Mouse (Mus musculus): ENCODE measurements around the gene Fam84b. TPM values are rescaled to one million over a fixed set of nuclear protein-coding genes. Genes with fewer than 3 reads are reported as not detected.
"Not testable (repeated sequence)": the region's sequence is repeated elsewhere in the genome, so short reads cannot be mapped to it uniquely, and the experiment has no call there.

Fam84b gene
- polyA plus RNA-seq, 1 experiment: 0.02 TPM

DNA sequence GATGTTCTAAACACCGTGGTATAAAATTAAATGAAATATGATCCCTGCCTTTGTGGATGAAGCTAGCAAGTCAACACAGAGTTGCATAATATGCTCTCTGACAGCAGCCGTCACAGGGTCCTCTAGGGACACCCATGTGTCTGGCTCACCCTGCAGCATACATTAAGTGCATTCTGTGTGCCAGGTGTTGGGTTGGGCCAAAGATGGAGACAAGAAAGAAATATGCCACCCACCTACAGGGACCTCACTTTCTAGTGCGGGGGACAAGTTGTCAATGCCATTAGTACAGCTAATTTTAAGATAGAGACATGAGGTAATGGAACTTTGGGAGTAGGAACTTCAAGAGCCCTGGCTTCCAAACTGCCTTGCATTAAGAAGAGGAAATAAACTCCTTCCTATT, 4.9 kb downstream of the Fam84b start:
- Histone ChIP-seq H3K36me3 (ENCODE audit: control insufficient read depth, insufficient read depth) (no peaks in the 10 kb centered on the region), H3K4me3 (no peak overlapping the region), H3ac (ENCODE audit: control insufficient read depth, insufficient read length) (no peak overlapping the region), H3K27me3 (ENCODE audit: control insufficient read depth, insufficient read depth, insufficient read length) (no peaks in the 10 kb centered on the region), H3K79me2 (ENCODE audit: control insufficient read depth, insufficient read depth) (no peaks in the 10 kb centered on the region), H3K4me2 (ENCODE audit: low read depth) (no peak overlapping the region)
- TF ChIP-seq TCF3 (IDR thresholded peaks at IDR 0.05; ENCODE audit: insufficient read length, low read depth) (no peak), CEBPB (IDR thresholded peaks at IDR 0.05; ENCODE audit: insufficient read depth, poor library complexity, severe bottlenecking) (no peak), MYOG (IDR thresholded peaks at IDR 0.05; ENCODE audit: control insufficient read depth in 1 of 3, insufficient read depth in 1 of 3, insufficient read length in 2 of 3, low read depth in 2 of 3) (no peak), POLR2AphosphoS2 (IDR thresholded peaks at IDR 0.05; ENCODE audit: insufficient read length, low read depth) (no peak), MAX (IDR thresholded peaks at IDR 0.05; ENCODE audit: low read depth) (no peak), REST (IDR thresholded peaks at IDR 0.05; ENCODE audit: insufficient read depth, insufficient read length) (no peak), TCF12 (IDR thresholded peaks at IDR 0.05; ENCODE audit: insufficient read depth, poor library complexity, severe bottlenecking) (no peak), SRF (IDR thresholded peaks at IDR 0.05; ENCODE audit: control insufficient read depth, insufficient read length, low read depth) (no peak), MYOD1 (IDR thresholded peaks at IDR 0.05; ENCODE audit: control insufficient read depth in 1 of 3, insufficient read length in 2 of 3, low read depth in 2 of 3) (no peak), E2F4 (IDR thresholded peaks at IDR 0.05; ENCODE audit: insufficient read depth) (no peak), POLR2A (IDR thresholded peaks at IDR 0.05; ENCODE audit: insufficient read length, low read depth) (no peak), USF1 (IDR thresholded peaks at IDR 0.05; ENCODE audit: low read depth) (no peak)

DNA sequence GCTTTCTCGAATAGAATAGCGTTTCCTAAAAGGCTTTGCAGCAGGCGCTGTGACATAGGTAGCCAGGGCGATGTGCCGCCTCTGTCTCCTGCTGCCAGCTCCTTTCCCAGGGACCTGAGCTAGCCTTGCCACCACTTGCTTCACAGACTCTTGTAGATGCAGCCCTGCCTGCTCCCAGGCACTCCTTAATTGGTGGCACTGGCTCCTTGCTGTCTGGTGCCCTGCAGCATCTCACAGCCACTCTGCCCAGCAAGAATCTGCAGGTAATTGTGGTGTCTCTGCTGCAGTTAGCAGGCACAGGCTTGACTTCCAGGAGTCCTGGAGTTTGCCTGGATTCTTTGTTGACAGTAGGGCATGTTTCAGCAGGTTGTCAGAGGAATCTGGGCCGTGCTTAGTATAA, 7.3 kb downstream of the Fam84b start:
- TF ChIP-seq E2F4 (IDR thresholded peaks at IDR 0.05; ENCODE audit: insufficient read depth): no peak
- no peak for TF ChIP-seq CEBPB (IDR thresholded peaks at IDR 0.05; ENCODE audit: insufficient read depth, poor library complexity, severe bottlenecking)
- TF ChIP-seq POLR2AphosphoS2 (IDR thresholded peaks at IDR 0.05; ENCODE audit: insufficient read length, low read depth): no peak
- no peak for TF ChIP-seq MYOG (IDR thresholded peaks at IDR 0.05; ENCODE audit: control insufficient read depth in 1 of 3, insufficient read depth in 1 of 3, insufficient read length in 2 of 3, low read depth in 2 of 3)
- TF ChIP-seq MAX (IDR thresholded peaks at IDR 0.05; ENCODE audit: low read depth): no peak
- no peak for TF ChIP-seq SRF (IDR thresholded peaks at IDR 0.05; ENCODE audit: control insufficient read depth, insufficient read length, low read depth)
- TF ChIP-seq TCF3 (IDR thresholded peaks at IDR 0.05; ENCODE audit: insufficient read length, low read depth): no peak
- Histone ChIP-seq H3K4me2 (ENCODE audit: low read depth) (no peak overlapping the region), H3K36me3 (ENCODE audit: control insufficient read depth, insufficient read depth) (no peaks in the 10 kb centered on the region), H3K27me3 (ENCODE audit: control insufficient read depth, insufficient read depth, insufficient read length) (no peaks in the 10 kb centered on the region), H3K79me2 (ENCODE audit: control insufficient read depth, insufficient read depth) (no peaks in the 10 kb centered on the region), H3ac (ENCODE audit: control insufficient read depth, insufficient read length) (no peak overlapping the region), H3K4me3 (no peak overlapping the region)

DNA sequence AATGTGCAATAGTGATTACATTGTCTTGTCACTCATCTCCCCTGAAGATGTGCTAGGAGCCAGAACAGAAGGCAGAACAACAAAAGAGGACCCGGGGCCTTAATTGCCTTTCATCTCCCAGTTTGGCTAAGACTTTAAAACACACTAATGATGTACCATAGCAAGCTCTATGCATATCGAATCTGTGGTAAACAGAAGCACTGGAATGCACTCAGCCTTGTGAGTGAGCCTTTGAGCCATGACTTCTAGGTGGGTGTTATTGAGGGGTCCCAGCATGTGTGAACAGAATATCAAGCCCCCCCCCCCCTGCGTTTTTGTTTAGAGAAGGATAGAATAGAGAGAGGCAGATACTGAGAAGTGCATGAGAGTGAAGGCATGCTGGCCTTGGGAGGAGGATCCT, 7.7 kb downstream of the Fam84b start:
- Histone ChIP-seq H3K79me2 (ENCODE audit: control insufficient read depth, insufficient read depth) (no peaks in the 10 kb centered on the region), H3K4me3 (no peak overlapping the region), H3K36me3 (ENCODE audit: control insufficient read depth, insufficient read depth) (no peaks in the 10 kb centered on the region), H3K27me3 (ENCODE audit: control insufficient read depth, insufficient read depth, insufficient read length) (no peaks in the 10 kb centered on the region), H3ac (ENCODE audit: control insufficient read depth, insufficient read length) (no peak overlapping the region), H3K4me2 (ENCODE audit: low read depth) (no peak overlapping the region)
- TF ChIP-seq POLR2A (IDR thresholded peaks at IDR 0.05; ENCODE audit: insufficient read length, low read depth) (no peak), MYOD1 (IDR thresholded peaks at IDR 0.05; ENCODE audit: control insufficient read depth in 1 of 3, insufficient read length in 2 of 3, low read depth in 2 of 3) (no peak), MYOG (IDR thresholded peaks at IDR 0.05; ENCODE audit: control insufficient read depth in 1 of 3, insufficient read depth in 1 of 3, insufficient read length in 2 of 3, low read depth in 2 of 3) (no peak), SRF (IDR thresholded peaks at IDR 0.05; ENCODE audit: control insufficient read depth, insufficient read length, low read depth) (no peak), TCF12 (IDR thresholded peaks at IDR 0.05; ENCODE audit: insufficient read depth, poor library complexity, severe bottlenecking) (no peak), CEBPB (IDR thresholded peaks at IDR 0.05; ENCODE audit: insufficient read depth, poor library complexity, severe bottlenecking) (no peak), POLR2AphosphoS2 (IDR thresholded peaks at IDR 0.05; ENCODE audit: insufficient read length, low read depth) (no peak), REST (IDR thresholded peaks at IDR 0.05; ENCODE audit: insufficient read depth, insufficient read length) (no peak), USF1 (IDR thresholded peaks at IDR 0.05; ENCODE audit: low read depth) (no peak)

DNA sequence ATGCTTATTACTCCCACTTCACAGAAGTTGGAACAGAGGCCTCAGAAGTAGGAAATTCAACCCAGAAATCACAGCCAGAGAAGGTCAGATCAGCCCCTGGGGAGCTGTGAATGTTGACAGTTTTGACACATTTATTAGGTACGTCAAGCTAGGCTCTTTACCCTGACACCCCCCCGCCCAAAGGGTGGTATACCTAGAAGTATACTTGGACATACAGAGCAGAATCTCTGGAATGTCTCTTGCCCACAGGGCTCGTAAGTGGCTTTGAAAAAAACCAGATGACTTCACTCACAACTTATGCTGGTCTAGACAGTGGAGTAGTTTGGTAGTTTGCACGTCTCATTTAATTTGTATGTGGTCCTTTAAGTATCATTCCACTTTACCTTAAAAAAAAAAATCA, 11.8 kb downstream of the Fam84b start:
- Histone ChIP-seq H3K79me2 (ENCODE audit: control insufficient read depth, insufficient read depth) (no peaks in the 10 kb centered on the region), H3K4me2 (ENCODE audit: low read depth) (no peak overlapping the region), H3ac (ENCODE audit: control insufficient read depth, insufficient read length) (no peak overlapping the region), H3K27me3 (ENCODE audit: control insufficient read depth, insufficient read depth, insufficient read length) (no peaks in the 10 kb centered on the region), H3K36me3 (ENCODE audit: control insufficient read depth, insufficient read depth) (no peaks in the 10 kb centered on the region), H3K4me3 (no peak overlapping the region)
- TF ChIP-seq TCF3 (IDR thresholded peaks at IDR 0.05; ENCODE audit: insufficient read length, low read depth): no peak
- no peak for TF ChIP-seq POLR2AphosphoS2 (IDR thresholded peaks at IDR 0.05; ENCODE audit: insufficient read length, low read depth)
- TF ChIP-seq MAX (IDR thresholded peaks at IDR 0.05; ENCODE audit: low read depth): no peak
- TF ChIP-seq MYOG (IDR thresholded peaks at IDR 0.05; ENCODE audit: control insufficient read depth in 1 of 3, insufficient read depth in 1 of 3, insufficient read length in 2 of 3, low read depth in 2 of 3): no peak
- TF ChIP-seq REST (IDR thresholded peaks at IDR 0.05; ENCODE audit: insufficient read depth, insufficient read length): no peak
- TF ChIP-seq TCF12 (IDR thresholded peaks at IDR 0.05; ENCODE audit: insufficient read depth, poor library complexity, severe bottlenecking): no peak
- no peak for TF ChIP-seq CEBPB (IDR thresholded peaks at IDR 0.05; ENCODE audit: insufficient read depth, poor library complexity, severe bottlenecking)
- no peak for TF ChIP-seq POLR2A (IDR thresholded peaks at IDR 0.05; ENCODE audit: insufficient read length, low read depth)
- TF ChIP-seq MYOD1 (IDR thresholded peaks at IDR 0.05; ENCODE audit: control insufficient read depth in 1 of 3, insufficient read length in 2 of 3, low read depth in 2 of 3): no peak
- TF ChIP-seq SRF (IDR thresholded peaks at IDR 0.05; ENCODE audit: control insufficient read depth, insufficient read length, low read depth): no peak
- TF ChIP-seq E2F4 (IDR thresholded peaks at IDR 0.05; ENCODE audit: insufficient read depth): no peak
- no peak for TF ChIP-seq USF1 (IDR thresholded peaks at IDR 0.05; ENCODE audit: low read depth)

DNA sequence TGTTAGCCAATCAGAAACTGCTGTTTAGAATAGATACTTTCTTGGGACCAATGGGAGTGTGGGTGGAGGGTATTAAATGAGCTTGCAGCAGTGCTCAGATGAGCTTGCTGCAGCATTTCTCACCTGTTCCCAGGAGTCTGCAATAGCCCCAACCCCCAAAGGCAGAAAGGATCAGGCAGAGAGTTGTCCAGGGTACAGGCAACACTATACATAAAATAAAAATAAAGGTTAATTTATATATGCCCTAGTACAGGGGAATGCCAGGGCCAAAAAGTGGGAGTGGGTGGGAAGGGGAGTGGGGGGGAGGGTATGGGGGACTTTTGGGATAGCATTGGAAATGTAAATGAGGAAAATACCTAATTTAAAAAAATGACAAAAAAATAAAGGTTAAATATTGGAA, 12.3 kb downstream of the Fam84b start:
- H3K27me3 ChIP-seq (ENCODE audit: control insufficient read depth, insufficient read depth, insufficient read length); H3K79me2 ChIP-seq (ENCODE audit: control insufficient read depth, insufficient read depth); H3ac ChIP-seq (ENCODE audit: control insufficient read depth, insufficient read length); H3K4me3 ChIP-seq; H3K36me3 ChIP-seq (ENCODE audit: control insufficient read depth, insufficient read depth); H3K4me2 ChIP-seq (ENCODE audit: low read depth): not testable (repeated sequence)

All from myocyte (in vitro differentiated cells).